Mouse (Mus musculus) cerebellum, adult 9-10 months (tissue): ENCODE data around the gene Dapp1.
"Not testable (repeated sequence)": the region's sequence is repeated elsewhere in the genome, so short reads cannot be mapped to it uniquely, and the experiment has no call there.

Source experiments
- DNase-seq: peaks from one replicate; pipeline ENCODE4 v3.0.0; 2022

The Dapp1 gene

DNA sequence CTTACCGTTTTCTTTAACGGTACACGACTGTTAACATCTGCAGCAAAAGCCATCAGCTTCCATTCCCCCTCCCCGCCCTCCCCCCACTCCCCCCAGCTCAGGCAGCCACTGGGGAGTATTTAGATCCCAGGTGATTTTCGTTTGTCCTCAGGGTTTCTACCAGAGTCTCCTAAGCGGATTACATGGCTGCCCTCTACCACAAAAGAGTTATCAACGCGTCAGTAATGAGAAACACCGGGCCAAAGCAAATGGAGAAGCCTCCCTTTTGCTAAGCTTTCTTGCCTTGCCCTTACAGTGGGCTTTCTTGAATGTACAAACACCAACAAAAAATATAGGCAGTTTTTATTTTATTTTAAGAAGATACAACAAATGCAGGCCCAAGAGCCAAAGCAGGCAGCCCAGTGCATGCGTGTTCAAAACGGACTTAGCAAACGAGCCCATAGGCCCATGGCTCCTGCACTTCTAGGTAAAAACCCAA is 63.6 kb downstream of the Dapp1 start:
- DNase-seq, result no peak

DNA sequence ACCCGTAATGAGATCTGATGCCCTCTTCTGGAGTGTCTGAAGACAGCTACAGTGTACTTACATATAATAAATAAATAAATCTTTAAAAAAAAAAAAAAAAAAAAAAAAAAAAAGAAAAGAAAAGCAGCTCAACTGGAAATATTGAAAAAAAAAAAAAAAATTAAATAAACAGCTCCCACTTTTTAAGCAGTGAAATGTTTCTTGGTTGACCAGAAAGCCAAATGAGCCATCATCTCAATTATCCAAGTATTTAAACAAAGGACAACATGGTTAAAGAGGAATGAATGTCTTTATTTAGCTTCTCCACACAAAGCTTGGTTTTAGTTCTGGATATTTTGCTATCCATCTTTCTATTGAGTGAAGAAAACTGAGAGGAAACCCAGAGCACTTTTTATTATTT is 66.8 kb downstream of the Dapp1 start:
- DNase-seq, result not testable (repeated sequence)

- DNase-seq, result no peak
Measured at GRCm38 (mm10) chr3:137913093-137913492, 68.3 kb downstream of the Dapp1 start.

DNA sequence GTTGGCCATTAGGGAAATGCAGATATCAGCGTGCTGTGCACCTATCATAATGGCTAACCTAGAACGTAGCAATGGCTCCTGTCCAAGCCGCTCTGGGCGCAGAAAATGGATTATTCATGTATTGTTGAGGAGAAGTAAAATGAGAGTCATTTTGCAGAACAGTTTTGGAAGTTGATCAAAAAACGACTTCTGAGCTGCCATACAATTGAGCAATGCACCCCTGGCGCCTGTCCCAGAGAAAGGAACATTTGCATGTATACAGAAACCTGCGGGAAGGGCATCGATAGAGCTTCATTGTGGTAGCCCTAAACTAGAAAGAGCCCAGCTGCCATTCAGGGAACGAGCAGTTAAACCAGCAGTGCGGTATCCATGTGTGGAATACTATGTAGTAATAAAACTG is 81.2 kb downstream of the Dapp1 start:
- DNase-seq, result no peak

- no peak for DNase-seq
Measured at GRCm38 (mm10) chr3:137897685-137898084, 83.7 kb downstream of the Dapp1 start.

DNA sequence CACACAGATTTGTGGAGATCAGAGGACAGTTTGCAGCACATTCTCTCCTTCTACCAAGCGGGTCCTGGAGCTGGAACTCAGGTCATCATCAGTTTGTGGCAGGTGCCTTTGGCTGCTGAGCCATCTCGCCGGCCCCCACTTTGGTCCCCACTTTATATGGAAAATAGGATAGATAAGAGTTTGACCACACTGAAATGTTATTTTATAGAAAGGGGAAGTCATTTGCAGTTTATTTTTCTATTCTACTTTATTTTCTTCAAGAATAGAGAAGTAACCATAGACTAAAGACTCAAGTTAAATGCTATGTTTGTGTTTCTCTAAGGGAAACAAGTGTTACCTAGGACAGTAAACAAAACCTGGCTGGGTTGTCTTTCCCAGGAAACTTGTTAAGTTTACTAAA is 84.5 kb downstream of the Dapp1 start:
- DNase-seq, result no peak

- no peak for DNase-seq
Measured at GRCm38 (mm10) chr3:137896386-137896785, 85.0 kb downstream of the Dapp1 start.

GRCm38 (mm10) chr3:137895196-137895595 is 86.1 kb downstream of the Dapp1 start:
- DNase-seq, result no peak

DNA sequence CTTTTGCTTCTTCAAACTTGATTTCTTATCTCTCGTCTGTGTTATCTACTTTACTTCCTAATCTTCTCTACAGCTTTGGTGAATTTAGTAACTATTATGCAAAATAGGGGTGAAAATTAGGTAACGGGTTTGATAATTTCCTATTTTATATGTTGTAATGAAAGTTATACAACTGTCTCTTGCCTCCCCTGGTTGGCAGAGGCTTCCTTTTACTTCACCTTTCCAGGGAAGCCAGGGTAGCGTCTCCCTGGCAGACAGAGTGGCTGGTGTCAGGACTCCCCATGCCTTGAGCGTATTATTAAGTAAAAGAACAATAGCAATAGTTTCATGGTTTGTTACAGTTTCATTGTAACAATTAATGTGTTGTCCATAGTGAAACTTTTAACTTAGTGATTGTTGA is 87.6 kb downstream of the Dapp1 start:
- DNase-seq, result no peak

GRCm38 (mm10) chr3:137892118-137892517 is 89.2 kb downstream of the Dapp1 start:
- no peak for DNase-seq

GRCm38 (mm10) chr3:137891089-137891488 is 90.3 kb downstream of the Dapp1 start:
- DNase-seq, result no peak

DNA sequence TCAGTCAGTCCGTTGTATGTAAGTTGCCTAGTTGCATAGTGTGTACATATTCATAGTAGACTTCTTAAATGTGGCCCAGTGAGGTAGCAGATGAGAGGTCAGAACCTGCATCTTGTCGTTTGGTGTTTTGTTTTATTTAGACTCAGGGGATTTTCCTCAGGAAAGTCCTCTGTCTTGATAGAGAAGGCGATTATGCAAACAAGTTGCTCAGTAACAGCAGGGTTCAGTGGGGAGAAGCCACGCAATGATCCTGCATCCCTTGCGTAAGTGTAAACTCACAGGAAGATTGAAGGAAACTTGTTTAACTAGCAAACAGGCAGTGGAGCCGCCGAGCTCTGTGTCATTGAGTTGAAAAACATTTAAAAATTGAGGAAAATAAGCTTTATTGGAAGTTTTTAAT is 93.4 kb downstream of the Dapp1 start:
- DNase-seq, result no peak

DNA sequence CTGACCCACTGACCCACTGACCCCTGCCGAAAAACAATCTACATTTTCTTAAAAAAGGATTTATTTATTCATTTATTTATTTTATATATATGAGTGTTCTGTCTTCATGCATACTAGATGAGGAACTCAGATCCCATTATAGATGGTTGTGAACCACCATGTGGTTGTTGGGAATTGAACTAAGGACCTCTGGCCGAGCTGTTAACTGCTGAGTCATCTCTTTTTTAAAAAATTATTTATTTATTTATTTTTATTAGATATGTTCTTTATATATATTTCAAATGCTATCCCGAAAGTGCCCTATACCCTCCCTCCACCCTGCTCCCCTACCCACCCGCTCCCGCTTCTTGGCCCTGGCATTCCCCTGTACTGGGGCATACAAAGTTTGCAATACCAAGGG is 100.3 kb downstream of the Dapp1 start:
- no peak for DNase-seq
